Mouse (Mus musculus): Measurements from ENCODE around the gene Trip6.

GRCm38 (mm10) chr5:137288999-137289470 is 25.2 kb downstream of the Trip6 start:
- peak; percentile 33; the same call in 1 of the 2 replicates for TF ChIP-seq CTCF (IDR thresholded peaks at IDR 0.05; ENCODE audit: control insufficient read depth, insufficient read depth, low read length)
- TF ChIP-seq POLR2A (IDR thresholded peaks at IDR 0.05; ENCODE audit: borderline replicate concordance, control insufficient read depth, low read depth, low read length) = peak; percentile 44; the same call in 1 of the 2 replicates

All from bone marrow, adult 2 months (tissue).